Mouse (Mus musculus): Measurements from ENCODE around the gene Esrrg. TPM values are rescaled to one million over a fixed set of nuclear protein-coding genes. Genes with fewer than 3 reads are reported as not detected.

The Esrrg gene
- polyA plus RNA-seq, 1 experiment from 2014 or later = 34.2 TPM

DNA sequence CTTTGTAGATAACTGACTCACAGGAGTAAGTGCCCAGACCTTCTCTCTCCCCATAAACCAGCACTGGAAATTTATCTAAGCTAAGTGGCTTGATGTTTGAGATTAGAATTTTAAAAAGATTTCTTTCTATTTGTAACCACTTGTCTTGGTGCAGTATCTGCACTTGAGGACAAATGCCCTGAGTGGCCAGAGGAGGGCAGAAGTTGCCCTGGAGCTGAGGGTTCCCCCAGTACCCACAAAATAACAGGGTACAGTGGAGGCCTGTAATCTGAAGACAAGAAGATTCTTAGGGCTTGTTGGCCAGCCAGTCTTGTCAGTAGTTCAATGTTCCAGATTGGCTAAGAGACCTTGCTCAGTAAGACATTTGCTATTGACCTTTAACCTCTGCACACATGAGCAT is 461.3 kb downstream of the Esrrg start:
- H3K9me3 ChIP-seq (replicated peaks; ENCODE audit: control insufficient read depth, low read length) = no peaks in the 10 kb centered on the region
- no peak overlapping the region for H3K27ac ChIP-seq (ENCODE audit: low read depth, low read length)
- no peak overlapping the region for H3K9ac ChIP-seq (ENCODE audit: low read depth, low read length)
- ATAC-seq (replicated peaks; ENCODE audit: insufficient number of reproducible peaks, low FRiP score, low TSS enrichment) = no peak
- H3K4me1 ChIP-seq (ENCODE audit: control insufficient read depth, insufficient read depth, low read length) = no peaks in the 10 kb centered on the region
- H3K27me3 ChIP-seq (ENCODE audit: control insufficient read depth, insufficient read depth, low read length) = no peaks in the 10 kb centered on the region
- H3K4me2 ChIP-seq = no peak overlapping the region
- H3K36me3 ChIP-seq (ENCODE audit: control insufficient read depth, insufficient read depth, low read length) = no peaks in the 10 kb centered on the region
- no peak overlapping the region for H3K4me3 ChIP-seq (ENCODE audit: low read depth, low read length)

DNA sequence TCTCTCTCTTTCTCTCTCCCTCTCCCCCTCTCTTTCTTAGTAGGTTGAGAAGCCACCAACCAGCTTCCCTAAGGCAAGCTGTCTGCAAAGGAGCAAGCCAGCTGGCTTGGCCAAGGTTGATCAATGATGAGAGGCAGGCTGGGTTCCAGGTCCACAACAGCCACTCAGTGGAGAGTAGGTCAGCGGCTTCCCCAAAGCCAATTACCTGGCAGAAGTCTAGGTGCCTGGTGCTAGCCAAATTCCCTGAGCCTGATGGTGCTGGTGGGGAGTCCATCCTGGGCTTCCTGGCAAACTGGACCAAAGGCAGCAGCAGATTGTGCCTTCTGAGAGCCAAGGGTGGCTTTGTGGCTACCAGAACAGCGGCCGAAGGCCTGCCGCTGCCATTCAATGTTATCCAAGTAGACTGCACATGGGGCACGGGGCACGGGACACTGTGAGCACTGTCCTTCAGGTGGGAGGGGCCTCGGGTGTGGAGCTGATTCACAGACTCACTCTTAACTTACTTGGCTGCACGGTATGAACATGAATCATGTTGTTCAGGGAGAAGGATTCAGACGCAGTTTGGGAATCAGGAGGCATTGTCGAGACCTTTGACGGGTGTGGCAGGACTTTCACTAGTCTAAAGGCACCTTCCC is 469.1 kb downstream of the Esrrg start:
- Histone ChIP-seq H3K4me3 (ENCODE audit: low read depth, low read length) (no peak overlapping the region), H3K9ac (ENCODE audit: low read depth, low read length) (no peak overlapping the region), H3K4me1 (ENCODE audit: control insufficient read depth, insufficient read depth, low read length) (peaks cover 23% of the 10 kb centered on the region), H3K36me3 (ENCODE audit: control insufficient read depth, insufficient read depth, low read length) (no peaks in the 10 kb centered on the region), H3K9me3 (replicated peaks; ENCODE audit: control insufficient read depth, low read length) (no peaks in the 10 kb centered on the region), H3K27me3 (ENCODE audit: control insufficient read depth, insufficient read depth, low read length) (no peaks in the 10 kb centered on the region), H3K4me2 (no peak overlapping the region), H3K27ac (ENCODE audit: low read depth, low read length) (no peak overlapping the region)
- WGBS (ENCODE audit: insufficient replicate concordance) = 83% methylated on average over 11 of the region's 11 CpGs
- ATAC-seq (replicated peaks; ENCODE audit: insufficient number of reproducible peaks, low FRiP score, low TSS enrichment) = no peak

DNA sequence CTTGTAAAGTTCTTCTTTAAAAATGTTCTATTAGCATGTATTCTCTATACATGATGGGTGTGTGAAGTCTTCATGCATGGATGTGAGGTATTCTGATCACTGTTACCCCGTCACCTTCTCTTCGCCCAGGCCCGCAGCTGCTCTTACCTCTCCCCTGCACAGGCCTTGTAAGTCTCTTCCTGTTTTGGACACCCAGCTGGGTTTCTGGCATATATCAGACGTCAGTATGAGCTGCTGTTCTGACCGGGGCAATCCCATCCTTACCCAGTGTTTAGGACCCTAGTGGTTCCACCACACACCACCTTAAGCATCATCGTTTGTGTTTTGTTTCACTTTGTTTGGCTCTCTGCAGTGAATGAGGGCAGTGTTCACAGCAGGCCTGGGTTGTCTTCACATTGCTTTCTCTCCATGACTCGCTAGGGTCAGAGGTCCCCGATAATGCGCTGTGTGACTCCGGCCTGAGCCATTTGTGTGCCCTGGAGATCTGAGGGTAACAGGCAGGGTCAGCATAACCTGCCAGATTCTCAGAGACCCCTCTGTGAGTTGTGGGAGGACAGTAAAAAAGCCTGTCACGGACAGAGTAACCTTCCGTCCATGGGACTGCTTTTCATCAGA is 471.8 kb downstream of the Esrrg start:
- ATAC-seq (replicated peaks; ENCODE audit: insufficient number of reproducible peaks, low FRiP score, low TSS enrichment) = no peak; the same call in 1 of the 2 replicates
- Histone ChIP-seq H3K4me3 (ENCODE audit: low read depth, low read length) (no peak overlapping the region), H3K36me3 (ENCODE audit: control insufficient read depth, insufficient read depth, low read length) (no peaks in the 10 kb centered on the region), H3K9ac (ENCODE audit: low read depth, low read length) (no peak overlapping the region), H3K4me2 (no peak overlapping the region; the same call in 1 of the 2 replicates), H3K4me1 (ENCODE audit: control insufficient read depth, insufficient read depth, low read length) (peaks cover 31% of the 10 kb centered on the region), H3K9me3 (replicated peaks; ENCODE audit: control insufficient read depth, low read length) (no peaks in the 10 kb centered on the region), H3K27me3 (ENCODE audit: control insufficient read depth, insufficient read depth, low read length) (no peaks in the 10 kb centered on the region), H3K27ac (ENCODE audit: low read depth, low read length) (peak overlapping the region; percentile 59; the same call in 1 of the 2 replicates)
- WGBS (ENCODE audit: insufficient replicate concordance) = 30% methylated on average over 12 of the region's 12 CpGs

DNA sequence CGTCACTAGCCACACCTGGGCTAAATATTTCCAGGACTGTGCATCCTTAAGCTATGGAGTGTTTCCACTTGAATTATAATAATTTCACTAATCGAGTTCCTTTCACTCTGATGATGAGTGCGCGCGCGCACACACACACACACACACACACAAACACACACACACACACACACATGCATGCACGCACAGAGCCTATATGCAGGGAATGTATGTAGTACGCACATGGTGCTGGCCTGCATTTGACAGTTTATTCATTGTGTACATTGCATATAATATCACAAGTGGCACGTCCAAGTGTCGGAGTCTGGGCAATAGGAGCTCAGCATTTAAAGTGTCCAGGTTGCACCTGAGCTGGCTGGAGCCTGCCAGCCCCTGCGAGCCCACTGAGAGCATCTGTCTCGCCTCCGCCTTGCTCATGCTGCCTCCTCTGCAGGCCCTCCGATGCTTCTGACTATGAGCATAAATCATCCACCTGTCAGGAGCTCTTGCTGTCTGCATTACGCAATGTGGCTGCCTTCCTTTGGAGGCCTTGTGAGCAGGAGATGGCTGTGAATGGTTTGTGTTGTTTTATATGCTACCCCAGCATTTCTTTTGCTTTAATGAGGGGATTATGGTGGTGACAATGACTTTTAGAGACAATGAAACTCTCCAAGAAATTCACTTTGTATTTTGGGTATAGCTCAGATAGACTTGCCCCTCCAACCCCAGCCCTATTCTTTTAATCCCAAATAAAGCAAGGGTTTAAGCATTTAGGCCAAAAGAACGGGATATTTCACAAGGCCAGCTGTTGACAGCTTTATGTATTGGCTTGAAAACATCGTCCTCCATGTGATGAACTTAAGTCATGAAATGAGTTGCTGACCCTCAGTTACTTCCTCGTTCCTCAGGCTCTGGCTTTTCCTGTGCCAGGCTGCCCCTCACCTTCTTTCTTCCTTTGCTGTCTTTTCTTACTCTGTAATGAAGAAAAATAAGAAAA is 474.4 kb downstream of the Esrrg start:
- Histone ChIP-seq H3K27me3 (ENCODE audit: control insufficient read depth, insufficient read depth, low read length) (no peaks in the 10 kb centered on the region), H3K4me1 (ENCODE audit: control insufficient read depth, insufficient read depth, low read length) (peaks cover 33% of the 10 kb centered on the region), H3K4me3 (ENCODE audit: low read depth, low read length) (no peak overlapping the region), H3K9me3 (replicated peaks; ENCODE audit: control insufficient read depth, low read length) (no peaks in the 10 kb centered on the region), H3K36me3 (ENCODE audit: control insufficient read depth, insufficient read depth, low read length) (no peaks in the 10 kb centered on the region), H3K9ac (ENCODE audit: low read depth, low read length) (no peak overlapping the region), H3K4me2 (no peak overlapping the region), H3K27ac (ENCODE audit: low read depth, low read length) (no peak overlapping the region)
- 78% methylated on average over 18 of the region's 18 CpGs for WGBS (ENCODE audit: insufficient replicate concordance)
- ATAC-seq (replicated peaks; ENCODE audit: insufficient number of reproducible peaks, low FRiP score, low TSS enrichment) = no peak

DNA sequence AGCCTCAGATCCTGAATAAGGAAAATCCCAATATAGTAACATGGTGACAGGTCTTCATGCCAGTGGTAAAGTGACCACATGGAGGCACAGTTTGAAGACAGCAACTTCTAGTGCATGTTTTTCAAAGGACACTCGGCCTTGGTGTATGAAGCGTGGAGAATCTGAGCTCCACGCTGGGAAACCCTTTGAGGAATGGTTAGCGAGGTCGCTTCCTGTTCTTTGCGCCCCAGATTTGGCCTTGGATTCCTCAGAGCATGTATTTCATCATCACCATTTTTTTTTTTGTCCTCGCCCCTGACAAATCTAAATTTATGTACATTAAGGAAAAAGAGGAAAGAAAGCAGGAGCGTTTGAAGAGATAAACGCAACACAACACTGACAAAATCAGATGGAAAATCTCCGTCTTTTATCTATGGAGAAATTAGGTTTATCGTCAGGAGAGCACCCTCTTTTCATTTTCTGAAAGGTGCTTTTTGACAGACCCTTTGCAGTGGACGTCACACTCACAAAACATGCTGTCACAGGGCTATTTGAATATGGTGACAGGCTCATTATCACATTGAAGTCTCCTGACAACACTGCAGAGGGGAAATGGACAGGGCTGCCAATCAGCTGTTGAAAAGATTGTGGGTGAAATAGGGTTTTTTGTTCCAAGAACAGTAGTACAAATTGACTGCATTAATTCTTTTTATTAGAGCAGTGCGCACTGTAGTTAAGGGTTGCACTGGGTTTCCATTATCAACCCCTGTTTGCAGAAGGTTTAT is 476.7 kb downstream of the Esrrg start:
- Histone ChIP-seq H3K4me3 (ENCODE audit: low read depth, low read length) (no peak overlapping the region), H3K9me3 (replicated peaks; ENCODE audit: control insufficient read depth, low read length) (no peaks in the 10 kb centered on the region), H3K27ac (ENCODE audit: low read depth, low read length) (no peak overlapping the region), H3K4me1 (ENCODE audit: control insufficient read depth, insufficient read depth, low read length) (peaks cover 26% of the 10 kb centered on the region), H3K4me2 (no peak overlapping the region), H3K27me3 (ENCODE audit: control insufficient read depth, insufficient read depth, low read length) (no peaks in the 10 kb centered on the region), H3K36me3 (ENCODE audit: control insufficient read depth, insufficient read depth, low read length) (no peaks in the 10 kb centered on the region), H3K9ac (ENCODE audit: low read depth, low read length) (no peak overlapping the region)
- no peak for ATAC-seq (replicated peaks; ENCODE audit: insufficient number of reproducible peaks, low FRiP score, low TSS enrichment)
- 60% methylated on average over 13 of the region's 13 CpGs for WGBS (ENCODE audit: insufficient replicate concordance)

DNA sequence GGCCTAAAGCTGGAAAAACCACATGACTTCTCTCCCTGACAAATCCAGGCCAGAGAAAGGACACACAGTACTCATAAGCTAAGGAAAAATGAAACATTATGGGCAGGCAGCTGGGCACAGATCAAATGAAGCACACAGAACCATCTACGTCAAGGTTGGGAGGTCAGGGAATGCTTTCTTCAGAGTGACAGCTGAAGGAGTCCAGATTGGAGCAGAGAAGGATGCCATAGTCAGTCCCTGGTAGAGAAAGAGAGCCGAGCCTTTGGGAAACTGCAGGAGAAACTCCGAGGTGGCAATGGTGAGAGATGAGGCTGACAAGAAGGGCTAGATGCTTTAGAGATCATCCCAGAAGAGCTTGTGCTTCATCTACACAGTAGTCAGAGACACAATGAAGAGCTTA is 485.1 kb downstream of the Esrrg start:
- Histone ChIP-seq H3K4me2 (no peak overlapping the region), H3K9me3 (replicated peaks; ENCODE audit: control insufficient read depth, low read length) (no peaks in the 10 kb centered on the region), H3K4me3 (ENCODE audit: low read depth, low read length) (no peak overlapping the region), H3K36me3 (ENCODE audit: control insufficient read depth, insufficient read depth, low read length) (no peaks in the 10 kb centered on the region), H3K9ac (ENCODE audit: low read depth, low read length) (no peak overlapping the region), H3K4me1 (ENCODE audit: control insufficient read depth, insufficient read depth, low read length) (0 out of 2 replicates have a peak, but pooled peaks cover 4% of the 10 kb centered on the region), H3K27me3 (ENCODE audit: control insufficient read depth, insufficient read depth, low read length) (no peaks in the 10 kb centered on the region), H3K27ac (ENCODE audit: low read depth, low read length) (no peak overlapping the region)
- ATAC-seq (replicated peaks; ENCODE audit: insufficient number of reproducible peaks, low FRiP score, low TSS enrichment) = no peak
- 47% methylated on average over 3 of the region's 3 CpGs for WGBS (ENCODE audit: insufficient replicate concordance)

DNA sequence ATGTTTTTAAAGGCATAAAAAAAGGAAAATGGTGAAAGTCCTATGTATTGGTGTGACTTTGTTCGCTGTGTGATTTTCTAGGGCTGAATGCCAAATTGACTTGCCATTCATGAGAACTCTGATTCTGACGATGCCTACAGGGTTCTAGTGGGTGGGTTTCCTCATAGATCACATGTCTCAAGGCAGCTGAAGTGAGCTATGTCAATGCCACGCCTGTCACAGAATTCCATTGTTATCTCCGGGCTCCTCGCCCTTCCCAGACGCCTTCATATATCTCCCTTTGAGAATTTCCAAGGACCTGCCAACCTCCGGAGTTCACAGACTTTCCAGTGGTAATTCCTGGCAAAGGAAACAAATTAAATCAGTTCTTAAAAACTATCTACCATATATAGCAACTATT is 493.2 kb downstream of the Esrrg start:
- Histone ChIP-seq H3K27ac (ENCODE audit: low read depth, low read length) (peak overlapping the region; percentile 73; the same call in 1 of the 2 replicates), H3K4me3 (ENCODE audit: low read depth, low read length) (no peak overlapping the region)
- WGBS (ENCODE audit: insufficient replicate concordance) = 28% methylated on average over 7 of the region's 7 CpGs

DNA sequence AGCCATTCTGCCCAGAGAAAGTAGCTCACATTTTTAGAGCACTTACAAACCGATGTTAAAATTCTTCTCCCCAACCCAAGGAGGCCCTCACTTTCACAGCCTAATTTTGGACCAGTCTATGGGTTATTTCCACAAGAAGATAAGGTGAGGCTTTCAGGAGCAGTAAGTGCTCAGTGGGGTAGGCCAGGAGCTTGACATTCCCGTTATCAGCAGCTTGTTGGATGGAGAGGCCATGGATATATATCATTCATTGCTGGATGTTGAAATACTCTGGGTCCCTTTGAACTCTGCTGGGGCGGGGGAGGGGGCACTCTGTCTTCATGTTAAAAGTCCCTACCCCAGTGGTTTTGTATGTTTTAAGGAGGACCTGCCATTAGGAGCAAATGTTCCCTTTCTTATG is 494.6 kb downstream of the Esrrg start:
- peak overlapping the region; percentile 31; the same call in 1 of the 2 replicates for H3K4me2 ChIP-seq
- peak; percentile 46; the same call in 1 of the 2 replicates for ATAC-seq (replicated peaks; ENCODE audit: insufficient number of reproducible peaks, low FRiP score, low TSS enrichment)
- no peak overlapping the region for H3K4me3 ChIP-seq (ENCODE audit: low read depth, low read length)
- no peak overlapping the region for H3K27ac ChIP-seq (ENCODE audit: low read depth, low read length)
- H3K27me3 ChIP-seq (ENCODE audit: control insufficient read depth, insufficient read depth, low read length) = no peaks in the 10 kb centered on the region
- no peaks in the 10 kb centered on the region for H3K9me3 ChIP-seq (replicated peaks; ENCODE audit: control insufficient read depth, low read length)
- 20% methylated on average over 3 of the region's 3 CpGs for WGBS (ENCODE audit: insufficient replicate concordance)
- H3K36me3 ChIP-seq (ENCODE audit: control insufficient read depth, insufficient read depth, low read length) = no peaks in the 10 kb centered on the region
- no peak overlapping the region for H3K9ac ChIP-seq (ENCODE audit: low read depth, low read length)
- H3K4me1 ChIP-seq (ENCODE audit: control insufficient read depth, insufficient read depth, low read length) = peaks cover 34% of the 10 kb centered on the region

More for the DNA sequence above, 493.2 kb downstream of the Esrrg start:
- ATAC-seq (replicated peaks; ENCODE audit: insufficient number of reproducible peaks, low FRiP score, low TSS enrichment) = no peak
- Histone ChIP-seq H3K4me1 (ENCODE audit: control insufficient read depth, insufficient read depth, low read length) (peaks cover 26% of the 10 kb centered on the region), H3K4me2 (no peak overlapping the region), H3K27me3 (ENCODE audit: control insufficient read depth, insufficient read depth, low read length) (no peaks in the 10 kb centered on the region), H3K9ac (ENCODE audit: low read depth, low read length) (no peak overlapping the region), H3K9me3 (replicated peaks; ENCODE audit: control insufficient read depth, low read length) (no peaks in the 10 kb centered on the region), H3K36me3 (ENCODE audit: control insufficient read depth, insufficient read depth, low read length) (no peaks in the 10 kb centered on the region)

Measured in heart, embryonic 11.5 days (tissue).